Mouse (Mus musculus) limb, embryonic 14.5 days (tissue): ENCODE data around the gene Nek8. TPM values are rescaled to one million over a fixed set of nuclear protein-coding genes. Genes with fewer than 3 reads are reported as not detected.

Experiments used
- ATAC-seq: fragments of 200-750 bp; cut with Nextera tagmentation; 2 replicates; pipeline ENCODE4 v1.8.0; 2017; ENCODE audit warnings: low read depth, moderate number of reproducible peaks, moderate TSS enrichment; ENCODE audit not compliant: low FRiP score
- DNase-seq: peaks from one replicate; pipeline ENCODE4 v3.0.0-alpha.2; 2015; ENCODE audit warnings: low spot score
- H3K27ac ChIP-seq: fragments of 300-500 bp; sonication (generic); replicated peaks from 2 replicates; pipeline ENCODE4 v1.5.1; 2014; ENCODE audit warnings: low read depth, mild to moderate bottlenecking, low read length, moderate library complexity, mixed read lengths
- H3K27me3 ChIP-seq: fragments of 300-500 bp; sonication (generic); 2 replicates; pipeline ENCODE4 v1.6.1; 2014; ENCODE audit warnings: low read length, mixed read lengths; ENCODE audit not compliant: control insufficient read depth, insufficient read depth
- H3K36me3 ChIP-seq: fragments of 300-500 bp; sonication (generic); 2 replicates; pipeline ENCODE4 v1.6.1; 2014; ENCODE audit warnings: mild to moderate bottlenecking, low read length, moderate library complexity, mixed read lengths; ENCODE audit not compliant: control insufficient read depth, insufficient read depth
- H3K4me1 ChIP-seq: fragments of 300-500 bp; sonication (generic); 2 replicates; pipeline ENCODE4 v1.6.1; 2014; ENCODE audit warnings: antibody characterized with exemption, low read length, mixed read lengths; ENCODE audit not compliant: control insufficient read depth, insufficient read depth
- H3K4me2 ChIP-seq: fragments of 300-500 bp; sonication (generic); replicated peaks from 2 replicates; pipeline ENCODE4 v1.6.1; 2014; ENCODE audit warnings: low read depth, mild to moderate bottlenecking, low read length, moderate library complexity; ENCODE audit not compliant: severe bottlenecking
- H3K4me3 ChIP-seq: fragments of 300-500 bp; sonication (generic); replicated peaks from 2 replicates; pipeline ENCODE4 v1.5.1; 2014; ENCODE audit warnings: low read length
- H3K9ac ChIP-seq: fragments of 300-500 bp; sonication (generic); 2 replicates; pipeline ENCODE4 v1.6.1; 2014; ENCODE audit warnings: mild to moderate bottlenecking, low read depth, low read length, moderate library complexity; ENCODE audit not compliant: severe bottlenecking
- H3K9me3 ChIP-seq: fragments of 300-500 bp; sonication (generic); 2 replicates; pipeline ENCODE4 v1.6.1; 2016; ENCODE audit warnings: low read length; ENCODE audit not compliant: control insufficient read depth
- POLR2A ChIP-seq: fragments of 200-500 bp; IDR thresholded peaks from 2 replicates; pipeline ENCODE4 v1.8.0; 2012; ENCODE audit warnings: inconsistent platforms, mild to moderate bottlenecking, moderate library complexity, borderline replicate concordance; ENCODE audit not compliant: insufficient read depth, insufficient read length; ENCODE audit errors: extremely low read depth
- WGBS: fragments of 180-500 bp; shearing (Covaris S2); extraction: QIAGEN DNeasy Blood & Tissue Kit; methylation state at CpG from one replicate; pipeline ENCODE4 v1.1.7; 2014; 5-methylcytosine and 5-hydroxymethylcytosine counted together
- polyA plus RNA-seq, 2 experiments: library from polyadenylated mRNA; depleted of rRNA in 1 of 2; stranded (reverse) in 1 of 2; unstranded in 1 of 2; fragments of >200 nt; fragmentation: Nextera tagmentation in 1 of 2; extraction: Ambion mirVana in 1 of 2; gene quantifications; 2 replicates each; pipeline versions ENCODE4 v1.2.1 to v1.2.3; 2012 to 2014

Nek8 gene
- polyA plus RNA-seq, 2 experiments = 11.9 to 38.3 TPM

DNA sequence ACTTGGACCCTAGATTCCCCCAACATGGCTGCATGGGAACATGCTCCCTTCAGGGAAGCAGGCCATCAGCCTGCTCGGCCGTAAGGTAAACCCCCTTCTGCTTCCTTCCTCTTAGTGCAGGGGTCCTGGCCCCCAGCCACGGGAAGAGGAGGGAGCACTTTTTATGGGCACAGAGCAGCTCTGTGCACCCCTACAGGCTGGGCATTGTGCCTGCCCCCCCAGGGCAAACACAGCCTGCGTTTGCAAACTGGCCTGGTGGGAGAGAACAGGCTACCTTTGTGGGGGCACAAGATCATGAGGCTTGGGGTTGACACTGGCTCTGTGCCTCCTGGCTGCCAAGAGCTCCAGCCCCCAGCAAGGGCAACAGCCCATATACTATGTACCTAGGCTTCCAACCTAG is 14.5 kb downstream of the Nek8 start:
- no peak for ATAC-seq
- peak overlapping the region; percentile 31; the same call in 1 of the 2 replicates for H3K9ac ChIP-seq
- H3K36me3 ChIP-seq = peaks cover 58% of the 10 kb centered on the region
- H3K27ac ChIP-seq = peak overlapping the region; percentile 97
- no peaks in the 10 kb centered on the region for H3K27me3 ChIP-seq
- peak overlapping the region; percentile 82 for H3K4me2 ChIP-seq
- no peak for TF ChIP-seq POLR2A
- no peak for DNase-seq
- H3K4me3 ChIP-seq = peak overlapping the region; percentile 100
- 33% methylated on average over 4 of the region's 4 CpGs for WGBS
- H3K4me1 ChIP-seq = peaks cover 32% of the 10 kb centered on the region
- no peaks in the 10 kb centered on the region for H3K9me3 ChIP-seq

- peaks cover 66% of the 10 kb centered on the region for H3K36me3 ChIP-seq
- DNase-seq (no peak), ATAC-seq (no peak)
- H3K9ac ChIP-seq = no peak overlapping the region
- H3K4me2 ChIP-seq = no peak overlapping the region
- H3K27ac ChIP-seq = no peak overlapping the region
- peaks cover 26% of the 10 kb centered on the region for H3K4me1 ChIP-seq
- no peak for TF ChIP-seq POLR2A
- no peak overlapping the region for H3K4me3 ChIP-seq
- no peaks in the 10 kb centered on the region for H3K9me3 ChIP-seq
- H3K27me3 ChIP-seq = no peaks in the 10 kb centered on the region
- WGBS = 89% methylated on average over 14 of the region's 14 CpGs
Measured at GRCm38 (mm10) chr11:78161169-78161568, 15.3 kb downstream of the Nek8 start.

DNA sequence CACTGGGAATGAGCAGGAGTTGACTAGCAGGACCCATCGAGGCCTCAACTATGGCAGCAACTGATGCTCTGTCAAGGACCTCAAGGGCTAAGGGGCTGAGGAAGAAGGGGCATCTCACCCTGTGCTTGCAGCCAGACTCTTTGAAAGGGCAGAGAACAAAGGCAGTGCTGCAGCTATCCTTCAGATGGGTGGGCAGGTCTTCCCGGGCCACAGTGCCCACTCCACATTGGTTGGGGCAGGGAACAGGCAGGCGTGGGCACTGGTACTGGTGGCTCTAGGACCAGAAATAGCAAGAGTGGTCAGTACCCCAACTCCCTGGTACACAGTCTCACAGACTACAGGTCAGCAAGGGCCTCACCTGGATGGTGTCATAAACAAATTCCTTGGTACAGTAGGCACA is 15.8 kb downstream of the Nek8 start:
- Histone ChIP-seq H3K27ac (no peak overlapping the region), H3K9me3 (no peaks in the 10 kb centered on the region), H3K27me3 (no peaks in the 10 kb centered on the region), H3K4me3 (no peak overlapping the region), H3K36me3 (peaks cover 71% of the 10 kb centered on the region), H3K4me1 (peaks cover 21% of the 10 kb centered on the region), H3K4me2 (no peak overlapping the region), H3K9ac (no peak overlapping the region)
- no peak for TF ChIP-seq POLR2A
- 88% methylated on average over 3 of the region's 3 CpGs for WGBS
- DNase-seq (no peak), ATAC-seq (no peak)

DNA sequence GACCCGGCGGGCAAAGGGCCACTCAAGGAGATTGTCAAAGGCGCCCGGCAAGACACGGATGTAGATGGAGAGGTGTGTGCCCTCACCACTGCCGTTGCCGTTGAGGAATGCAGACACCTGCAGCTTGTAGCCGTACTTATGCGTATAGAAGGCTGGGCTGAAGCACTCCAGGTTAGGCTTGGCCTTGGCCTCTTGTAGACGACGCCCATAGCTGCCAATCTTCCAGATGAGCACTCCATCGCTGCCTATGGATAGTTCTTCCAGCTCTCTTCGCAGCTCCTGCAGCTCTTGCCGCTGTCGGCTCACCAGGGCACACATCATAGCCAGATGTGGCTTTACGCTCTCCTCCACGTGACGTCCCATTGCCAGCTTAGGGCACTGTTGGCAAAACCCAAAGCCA is 16.3 kb downstream of the Nek8 start:
- Histone ChIP-seq H3K4me3 (no peak overlapping the region), H3K27ac (no peak overlapping the region), H3K36me3 (peaks cover 75% of the 10 kb centered on the region), H3K4me2 (no peak overlapping the region), H3K27me3 (no peaks in the 10 kb centered on the region), H3K4me1 (peaks cover 20% of the 10 kb centered on the region), H3K9ac (no peak overlapping the region), H3K9me3 (no peaks in the 10 kb centered on the region)
- ATAC-seq = no peak
- 92% methylated on average over 18 of the region's 18 CpGs for WGBS
- DNase-seq = no peak
- no peak for TF ChIP-seq POLR2A

DNA sequence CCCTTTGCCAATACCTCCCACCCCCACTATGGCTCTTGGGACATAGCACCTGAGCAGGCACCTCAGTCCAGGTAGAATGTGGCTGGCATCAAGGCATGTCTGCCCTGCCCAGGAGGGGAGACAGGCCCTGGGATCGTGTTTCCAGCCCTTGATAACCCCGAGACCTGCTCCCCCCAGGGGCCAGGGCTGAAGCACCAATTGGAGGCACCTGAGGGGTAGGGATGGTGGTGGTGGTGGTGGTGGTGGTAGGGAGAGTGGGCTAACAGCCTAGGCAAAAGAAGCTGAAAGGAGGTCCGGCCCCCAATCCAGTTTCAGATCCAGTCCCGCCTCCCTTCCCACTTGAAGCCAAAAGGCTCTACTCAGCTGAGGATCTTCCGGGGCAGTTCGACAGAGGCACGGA is 16.9 kb downstream of the Nek8 start:
- Histone ChIP-seq H3K36me3 (peaks cover 81% of the 10 kb centered on the region), H3K4me1 (peaks cover 20% of the 10 kb centered on the region), H3K9ac (no peak overlapping the region; the same call in 1 of the 2 replicates), H3K9me3 (no peaks in the 10 kb centered on the region), H3K27ac (no peak overlapping the region), H3K27me3 (no peaks in the 10 kb centered on the region), H3K4me2 (no peak overlapping the region), H3K4me3 (no peak overlapping the region)
- WGBS = 86% methylated on average over 5 of the region's 7 CpGs
- no peak for DNase-seq
- ATAC-seq = no peak
- no peak for TF ChIP-seq POLR2A

DNA sequence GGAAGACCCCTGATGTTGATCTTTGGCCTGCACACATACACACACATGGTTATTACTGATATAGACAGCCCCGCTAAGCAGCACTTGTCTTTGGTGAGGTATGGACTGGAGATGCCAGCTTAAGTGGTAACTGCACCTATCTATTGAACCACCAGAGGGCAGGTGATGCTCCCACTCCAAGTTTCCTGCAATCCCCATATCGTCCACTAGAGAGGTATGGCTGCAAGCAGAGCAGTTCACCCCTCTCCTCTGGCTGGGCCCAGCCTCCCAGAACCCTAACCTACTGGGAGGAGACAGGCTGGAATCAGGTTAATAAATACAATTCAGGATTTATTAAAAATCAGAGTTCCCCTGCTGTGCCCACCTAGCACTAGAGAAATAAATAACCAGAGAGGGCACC is 17.4 kb downstream of the Nek8 start:
- no peak overlapping the region for H3K4me3 ChIP-seq

More for the DNA sequence above, 17.4 kb downstream of the Nek8 start:
- ATAC-seq = no peak
- Histone ChIP-seq H3K4me1 (peaks cover 20% of the 10 kb centered on the region), H3K36me3 (peaks cover 86% of the 10 kb centered on the region), H3K4me2 (no peak overlapping the region), H3K9me3 (no peaks in the 10 kb centered on the region), H3K27me3 (no peaks in the 10 kb centered on the region), H3K27ac (no peak overlapping the region), H3K9ac (no peak overlapping the region)
- no peak for TF ChIP-seq POLR2A
- 33% methylated on average over 2 of the region's 2 CpGs for WGBS
- DNase-seq = peak; percentile 91
